Mouse (Mus musculus) forebrain, embryonic 12.5 days (tissue): Measurements from ENCODE around the gene Rpl41. TPM values are rescaled to one million over a fixed set of nuclear protein-coding genes. Genes with fewer than 3 reads are reported as not detected.
"Not testable (repeated sequence)": the region's sequence is repeated elsewhere in the genome, so short reads cannot be mapped to it uniquely, and the experiment has no call there.

ENCODE experiments used
- ATAC-seq: fragments of 200-750 bp; cut with Nextera tagmentation; 2 replicates; pipeline ENCODE4 v1.8.0; 2017; ENCODE audit warnings: moderate TSS enrichment; ENCODE audit not compliant: low FRiP score
- H3K27ac ChIP-seq: fragments of 300-500 bp; sonication (generic); 2 replicates; pipeline ENCODE4 v1.5.1; 2016; ENCODE audit warnings: mild to moderate bottlenecking
- H3K27me3 ChIP-seq: fragments of 300-500 bp; sonication (generic); 2 replicates; pipeline ENCODE4 v1.6.1; 2016; ENCODE audit warnings: mild to moderate bottlenecking
- H3K36me3 ChIP-seq: fragments of 300-500 bp; sonication (generic); replicated peaks from 2 replicates; pipeline ENCODE4 v1.6.1; 2016; ENCODE audit warnings: mild to moderate bottlenecking
- H3K4me1 ChIP-seq: fragments of 300-500 bp; sonication (generic); 2 replicates; pipeline ENCODE4 v1.6.1; 2016
- H3K4me2 ChIP-seq: fragments of 300-500 bp; sonication (generic); 2 replicates; pipeline ENCODE4 v1.6.1; 2016; ENCODE audit warnings: mild to moderate bottlenecking, moderate library complexity
- H3K4me3 ChIP-seq: fragments of 300-500 bp; sonication (generic); replicated peaks from 2 replicates; pipeline ENCODE4 v1.5.1; 2016; ENCODE audit warnings: mild to moderate bottlenecking
- H3K9ac ChIP-seq: fragments of 300-500 bp; sonication (generic); 2 replicates; pipeline ENCODE4 v1.6.1; 2016; ENCODE audit warnings: mild to moderate bottlenecking
- H3K9me3 ChIP-seq: fragments of 300-500 bp; sonication (generic); 2 replicates; pipeline ENCODE4 v1.6.1; 2016
- WGBS: fragments of 180-500 bp; shearing (Covaris S2); methylation state at CpG from one replicate; pipeline ENCODE4 v1.1.7; 2016; 5-methylcytosine and 5-hydroxymethylcytosine counted together
- polyA plus RNA-seq: library from polyadenylated mRNA; unstranded; fragments of >200 nt; fragmentation: Nextera tagmentation; extraction: Ambion mirVana; gene quantifications from 2 replicates; pipeline ENCODE4 v1.2.1, GENCODE M21; 2016

Rpl41 gene
- polyA plus RNA-seq, 1 experiment from 2014 or later, result 2,922 TPM

DNA sequence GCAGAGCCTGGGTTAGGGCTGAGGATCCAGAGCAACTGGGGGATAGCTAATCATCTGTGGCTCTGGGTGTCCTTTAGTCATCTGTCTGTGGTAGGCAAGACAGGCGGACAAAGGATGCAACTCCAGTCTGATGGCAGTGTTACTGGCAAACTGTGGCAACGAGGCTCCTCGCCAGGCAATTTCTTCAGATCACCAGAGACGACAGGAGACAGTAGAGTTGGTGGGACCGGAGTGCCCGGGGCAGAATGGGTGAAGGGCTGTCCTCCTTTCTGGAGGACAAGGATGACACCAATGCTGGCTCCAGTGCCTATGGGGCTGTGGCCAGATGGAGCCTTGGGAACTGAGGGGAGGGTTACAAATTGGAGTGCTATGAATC lies 565 bp upstream of the Rpl41 start:
- 76% methylated on average over 6 of the region's 6 CpGs for WGBS

DNA sequence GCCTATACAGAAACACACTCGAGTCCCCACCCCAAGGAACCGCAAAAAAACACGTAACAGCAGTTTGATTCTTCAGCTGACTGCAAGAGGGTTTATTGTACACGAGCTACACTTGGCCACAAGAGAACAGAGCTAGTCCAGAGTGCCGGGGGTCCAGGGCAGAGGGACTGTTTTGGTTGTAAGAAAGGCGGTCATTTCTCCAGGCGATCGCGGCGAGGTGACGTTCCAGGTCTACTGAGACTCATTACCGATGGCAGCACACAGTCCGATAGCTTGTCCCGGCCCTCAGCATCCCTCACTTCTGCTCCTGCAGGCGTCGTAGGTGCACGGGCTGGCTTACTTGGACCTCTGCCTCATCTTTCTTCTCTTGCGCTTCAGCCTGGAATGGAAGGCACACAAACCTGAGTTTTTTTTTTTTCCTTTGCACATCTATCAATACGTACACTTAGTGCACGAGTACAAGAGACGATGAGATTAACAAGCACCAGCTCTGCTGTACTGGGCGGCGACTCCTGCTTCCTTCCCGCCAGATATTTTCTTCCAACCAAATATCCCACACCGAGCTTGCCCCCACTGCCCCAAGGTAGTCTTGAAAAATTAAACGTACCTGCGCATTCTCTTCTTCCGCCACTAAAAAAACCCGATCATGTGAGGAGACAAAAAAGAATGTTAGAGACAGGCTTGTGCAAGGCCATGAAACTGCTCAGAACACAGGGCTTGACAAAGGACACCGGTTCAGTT lies 884 bp downstream of the Rpl41 start:
- Histone ChIP-seq H3K9ac (peak overlapping the region; percentile 92), H3K27ac (peak overlapping the region; percentile 95), H3K4me1 (peaks cover 23% of the 10 kb centered on the region), H3K4me2 (peak overlapping the region; percentile 80), H3K36me3 (peaks cover 27% of the 10 kb centered on the region), H3K4me3 (peak overlapping the region; percentile 76)
- ATAC-seq, H3K27me3 ChIP-seq, H3K9me3 ChIP-seq: not testable (repeated sequence)
- WGBS, result under 1% methylated on average over 30 of the region's 30 CpGs

More for the DNA sequence above, 565 bp upstream of the Rpl41 start:
- H3K4me2 ChIP-seq, result peak overlapping the region; percentile 80; the same call in 1 of the 2 replicates
- not testable (repeated sequence) for H3K9me3 ChIP-seq, H3K9ac ChIP-seq, ATAC-seq, H3K4me3 ChIP-seq, H3K27me3 ChIP-seq
- H3K36me3 ChIP-seq, result peaks cover 12% of the 10 kb centered on the region
- H3K27ac ChIP-seq, result 0 out of 2 replicates have a peak overlapping the region, but pooled peaks have one; percentile 16
- H3K4me1 ChIP-seq, result peaks cover 13% of the 10 kb centered on the region

DNA sequence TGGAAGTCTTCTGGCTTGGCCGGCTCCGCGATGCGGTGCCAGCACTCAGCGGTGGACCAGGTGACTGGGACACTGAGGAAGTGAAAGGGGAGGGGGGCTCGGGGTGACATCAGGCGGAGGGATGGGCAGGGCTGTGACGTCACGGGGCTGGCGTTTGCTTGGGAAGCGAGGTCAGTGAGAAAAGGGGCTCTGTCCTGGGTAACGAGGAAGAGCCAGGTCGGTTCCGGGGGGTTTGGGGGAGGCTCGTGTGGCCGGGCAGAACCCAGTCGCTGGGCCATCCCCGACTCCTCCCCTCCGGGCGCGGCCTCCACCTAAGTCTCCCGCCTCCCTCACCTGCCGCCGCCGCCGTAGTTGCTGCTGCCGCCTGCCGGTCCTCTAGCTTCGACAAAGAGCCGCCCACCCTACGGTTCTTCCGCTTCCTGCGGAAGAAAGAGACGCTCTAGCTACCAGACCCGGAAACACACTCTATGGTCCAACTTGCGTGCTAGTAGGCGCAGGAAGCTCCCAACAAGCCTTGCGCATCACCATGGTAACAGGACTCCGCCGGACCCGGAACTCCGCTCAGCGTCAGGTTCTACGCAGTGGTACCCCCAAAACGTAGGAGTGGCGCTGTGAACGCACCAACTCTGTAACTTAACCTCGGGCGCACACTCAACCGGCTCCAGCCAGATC lies 1.6 kb downstream of the Rpl41 start, which contains the start of gene Zc3h10:
Gene Zc3h10 (minus strand): TSS at position 414 of the 672 bp plus-strand sequence.
- Histone ChIP-seq H3K27ac (peak within 1 kb of the TSS; percentile 95), H3K27me3 (no peaks in the 10 kb centered on the region), H3K4me1 (peaks cover 25% of the 10 kb centered on the region), H3K9me3 (no peaks in the 10 kb centered on the region), H3K4me2 (peak within 1 kb of the TSS; percentile 80), H3K9ac (peak within 1 kb of the TSS; percentile 92), H3K36me3 (peaks cover 34% of the 10 kb centered on the region), H3K4me3 (peak within 1 kb of the TSS; percentile 76)
- ATAC-seq, result peak; percentile 91
- under 1% methylated on average over 46 of the region's 50 CpGs for WGBS

DNA sequence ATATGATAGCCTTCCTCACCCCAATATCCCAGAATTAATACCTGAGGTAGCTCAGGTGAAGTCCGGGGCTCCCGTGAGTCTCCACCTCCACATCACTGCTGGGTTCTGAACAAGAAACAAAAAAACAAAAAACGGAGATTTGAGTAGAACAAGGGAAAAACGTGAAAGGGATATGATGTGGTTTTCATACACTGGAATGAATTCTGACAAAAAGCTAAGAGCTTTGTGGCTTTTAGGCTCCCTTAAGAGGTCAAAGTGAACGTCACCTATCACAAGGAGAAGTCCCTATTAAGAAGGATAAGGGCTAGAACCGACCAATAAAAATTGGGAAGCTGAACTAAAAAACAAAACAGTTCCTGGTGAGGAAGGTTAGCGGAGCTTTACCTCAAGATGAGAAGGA lies 2.3 kb downstream of the Rpl41 start:
- Histone ChIP-seq H3K4me3 (peak overlapping the region; percentile 76), H3K9me3 (no peaks in the 10 kb centered on the region), H3K27ac (peak overlapping the region; percentile 95), H3K4me2 (peak overlapping the region; percentile 80), H3K27me3 (no peaks in the 10 kb centered on the region), H3K9ac (peak overlapping the region; percentile 92), H3K36me3 (peaks cover 41% of the 10 kb centered on the region), H3K4me1 (peaks cover 25% of the 10 kb centered on the region)
- 20% methylated on average over 7 of the region's 7 CpGs for WGBS
- no peak for ATAC-seq

DNA sequence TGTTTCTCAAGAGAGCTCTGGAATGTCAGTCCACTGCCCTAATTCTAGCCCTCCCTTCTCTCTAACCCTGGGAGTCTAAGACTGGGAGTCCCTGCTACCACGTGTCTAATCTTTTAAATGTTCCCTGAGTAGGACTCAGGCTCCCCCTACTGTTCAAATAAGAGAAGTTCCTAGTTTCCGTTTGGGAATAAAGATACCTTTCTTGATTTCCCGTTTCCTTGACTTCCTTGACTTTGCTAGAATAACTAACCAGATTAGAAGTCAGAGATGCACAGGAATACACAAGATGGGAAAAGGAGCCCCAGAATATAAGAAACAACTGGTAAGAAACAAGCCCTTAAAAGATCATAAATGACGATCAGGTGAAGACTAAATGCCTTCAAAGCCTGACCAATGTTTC lies 2.7 kb downstream of the Rpl41 start:
- no peak for ATAC-seq
- Histone ChIP-seq H3K4me3 (peak overlapping the region; percentile 76), H3K9me3 (no peaks in the 10 kb centered on the region), H3K27ac (no peak overlapping the region), H3K36me3 (peaks cover 42% of the 10 kb centered on the region), H3K4me1 (peaks cover 25% of the 10 kb centered on the region), H3K27me3 (no peaks in the 10 kb centered on the region), H3K9ac (peak overlapping the region; percentile 92), H3K4me2 (peak overlapping the region; percentile 80)
- 16% methylated on average over 4 of the region's 4 CpGs for WGBS

DNA sequence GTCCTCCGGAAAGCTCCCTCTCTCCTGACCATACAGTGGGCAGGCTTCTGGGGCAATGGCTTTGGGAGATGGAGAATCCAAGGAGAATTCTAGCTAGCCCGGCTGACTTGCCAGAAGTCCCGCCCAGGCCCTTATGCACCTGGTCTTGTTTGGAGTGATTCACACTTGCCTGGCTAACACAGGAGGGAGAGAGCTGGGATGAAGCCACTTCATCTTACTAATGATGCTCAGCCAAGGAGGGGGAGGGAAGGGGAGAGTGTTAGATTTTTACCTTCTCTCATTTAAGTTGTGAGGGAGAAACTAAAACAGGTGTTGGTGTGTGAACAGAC lies 3.6 kb downstream of the Rpl41 start:
- H3K27ac ChIP-seq, result no peak overlapping the region
- H3K9me3 ChIP-seq, result no peaks in the 10 kb centered on the region
- H3K36me3 ChIP-seq, result peaks cover 48% of the 10 kb centered on the region
- no peak overlapping the region for H3K9ac ChIP-seq
- H3K4me3 ChIP-seq, result no peak overlapping the region
- ATAC-seq, result no peak
- 77% methylated on average over 3 of the region's 3 CpGs for WGBS
- no peaks in the 10 kb centered on the region for H3K27me3 ChIP-seq
- peaks cover 25% of the 10 kb centered on the region for H3K4me1 ChIP-seq
- no peak overlapping the region for H3K4me2 ChIP-seq

DNA sequence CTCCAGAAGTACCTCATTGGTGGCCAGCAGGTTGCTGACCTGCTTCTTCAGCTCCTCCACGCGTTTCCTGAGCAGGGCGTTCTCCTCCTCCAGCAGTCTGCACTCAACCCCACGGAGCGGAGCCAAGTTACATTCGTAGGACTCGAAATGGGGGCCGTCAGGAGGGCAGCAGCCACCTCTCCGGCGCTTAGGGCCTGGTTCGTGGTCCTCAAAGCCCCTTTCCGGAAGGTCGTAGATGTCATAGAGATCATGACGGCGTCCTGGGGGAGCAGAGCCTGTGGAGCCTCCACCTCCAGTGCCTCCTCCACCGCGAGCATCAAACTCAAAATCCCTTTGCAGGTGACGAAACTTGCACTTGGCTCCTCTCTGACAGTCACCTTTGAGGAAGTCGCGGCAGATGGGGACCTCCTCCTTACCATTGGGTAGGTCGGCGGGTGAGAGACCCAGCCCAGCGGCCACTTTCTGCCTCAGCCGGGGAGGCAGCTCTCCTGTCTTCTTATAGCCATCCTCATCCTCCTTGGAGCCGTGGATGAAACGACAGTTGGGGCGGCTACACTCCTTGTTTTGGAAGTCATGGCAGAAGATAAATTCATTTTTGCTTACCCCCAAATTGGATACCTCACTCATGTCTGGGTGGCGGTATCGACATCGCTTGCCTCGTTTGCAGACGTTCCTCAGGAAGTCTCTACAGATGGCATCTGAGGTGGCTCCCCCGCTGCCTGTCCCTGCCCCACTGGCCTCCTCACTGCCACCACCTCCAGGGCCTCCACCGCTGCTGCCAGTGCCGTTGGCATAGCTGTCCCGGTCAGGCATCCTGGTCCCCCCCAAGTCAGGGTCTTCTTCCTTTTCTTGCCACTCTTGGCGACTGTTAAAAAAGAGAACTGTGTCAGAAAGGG lies 4.2 kb downstream of the Rpl41 start:
- 94% methylated on average over 37 of the region's 37 CpGs for WGBS
- no peaks in the 10 kb centered on the region for H3K27me3 ChIP-seq
- H3K4me2 ChIP-seq, result no peak overlapping the region
- no peak for ATAC-seq
- peaks cover 25% of the 10 kb centered on the region for H3K4me1 ChIP-seq
- no peaks in the 10 kb centered on the region for H3K9me3 ChIP-seq
- no peak overlapping the region for H3K4me3 ChIP-seq
- H3K27ac ChIP-seq, result no peak overlapping the region
- no peak overlapping the region for H3K9ac ChIP-seq
- peaks cover 48% of the 10 kb centered on the region for H3K36me3 ChIP-seq

DNA sequence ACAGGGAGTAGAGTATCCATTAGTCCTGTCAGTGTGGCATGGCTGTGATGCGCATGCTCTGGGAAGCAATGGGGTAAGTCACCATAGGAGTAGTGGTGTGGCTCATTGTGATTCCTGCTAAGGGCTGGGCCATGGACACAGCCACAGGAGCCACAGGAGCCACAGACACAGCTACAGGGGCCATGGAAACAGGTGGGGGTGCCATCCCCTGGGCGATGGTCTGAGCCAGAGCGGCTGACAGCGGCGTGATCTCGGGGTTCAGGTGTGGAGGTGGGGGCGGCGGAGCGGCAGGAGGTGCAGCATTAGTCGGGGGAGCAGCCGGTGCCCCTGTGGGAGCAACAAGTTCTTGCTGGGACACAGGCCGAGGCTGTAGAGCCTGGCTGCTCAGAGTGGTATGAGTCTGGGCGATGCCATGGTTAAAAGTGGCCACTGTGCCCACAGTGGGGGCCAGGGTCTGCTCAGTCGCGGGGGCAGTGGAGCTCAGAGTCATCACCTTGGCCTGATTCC lies 4.9 kb downstream of the Rpl41 start:
- no peak overlapping the region for H3K9ac ChIP-seq
- H3K4me1 ChIP-seq, result peaks cover 25% of the 10 kb centered on the region
- H3K4me2 ChIP-seq, result no peak overlapping the region
- no peak overlapping the region for H3K4me3 ChIP-seq
- 95% methylated on average over 15 of the region's 15 CpGs for WGBS
- no peaks in the 10 kb centered on the region for H3K27me3 ChIP-seq
- no peak overlapping the region for H3K27ac ChIP-seq
- ATAC-seq, result no peak
- H3K36me3 ChIP-seq, result peaks cover 48% of the 10 kb centered on the region
- H3K9me3 ChIP-seq, result no peaks in the 10 kb centered on the region

DNA sequence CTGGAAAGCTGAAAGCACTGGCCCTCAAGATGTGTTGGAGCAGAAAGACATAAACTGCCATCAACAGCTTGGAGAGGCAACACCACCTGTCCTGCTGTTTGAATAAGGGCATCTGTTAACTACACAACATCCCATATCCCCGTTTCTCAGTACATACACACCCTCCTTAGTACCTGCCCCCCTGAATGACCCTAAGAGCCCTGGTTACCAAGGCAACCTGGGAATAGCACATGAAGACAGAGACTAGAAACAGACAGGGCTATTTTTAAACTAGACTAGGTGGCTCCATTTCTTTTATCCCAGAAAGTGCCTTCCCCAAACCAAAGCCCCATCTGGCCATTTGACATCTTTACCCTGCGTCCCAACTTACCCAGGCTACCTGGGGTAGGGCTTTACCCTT lies 6.0 kb downstream of the Rpl41 start:
- ATAC-seq, result no peak
- no peak overlapping the region for H3K4me3 ChIP-seq
- H3K9ac ChIP-seq, result no peak overlapping the region
- 76% methylated on average over 2 of the region's 2 CpGs for WGBS
- H3K9me3 ChIP-seq, result no peaks in the 10 kb centered on the region
- peaks cover 25% of the 10 kb centered on the region for H3K4me1 ChIP-seq
- H3K27me3 ChIP-seq, result no peaks in the 10 kb centered on the region
- H3K36me3 ChIP-seq, result peaks cover 48% of the 10 kb centered on the region
- no peak overlapping the region for H3K27ac ChIP-seq
- H3K4me2 ChIP-seq, result no peak overlapping the region

DNA sequence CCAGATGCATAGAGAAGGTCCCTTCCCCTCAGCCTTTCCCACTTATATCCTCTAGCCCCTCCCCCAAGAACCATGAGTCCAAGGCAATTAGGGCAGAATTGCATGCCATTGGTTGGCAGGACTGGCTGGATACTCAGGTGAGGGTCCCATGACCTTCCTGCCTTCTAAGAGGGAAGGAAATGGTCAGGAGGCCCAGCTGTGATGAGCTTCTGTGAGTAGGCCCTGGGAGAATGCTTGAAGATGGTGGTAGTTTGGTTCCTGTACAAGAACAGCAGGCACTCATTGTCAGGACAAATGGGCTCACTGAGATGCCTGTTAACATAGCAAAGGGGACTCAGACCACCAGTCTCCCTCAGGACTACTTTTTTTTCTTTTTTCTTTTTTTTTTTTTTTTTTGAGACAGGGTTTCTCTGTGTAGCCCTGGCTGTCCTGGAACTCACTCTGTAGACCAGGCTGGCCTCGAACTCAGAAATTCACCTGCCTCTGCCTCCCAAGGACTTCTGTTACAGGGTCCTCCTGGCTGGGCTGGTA lies 10.7 kb downstream of the Rpl41 start:
- no peak for ATAC-seq
- WGBS, result 94% methylated on average over 1 of the region's 1 CpGs
- H3K27me3 ChIP-seq, result no peaks in the 10 kb centered on the region
- H3K4me3 ChIP-seq, result no peak overlapping the region
- no peak overlapping the region for H3K4me2 ChIP-seq
- peaks cover 23% of the 10 kb centered on the region for H3K36me3 ChIP-seq
- H3K9me3 ChIP-seq, result no peaks in the 10 kb centered on the region
- 0 out of 2 replicates have a peak, but pooled peaks cover 4% of the 10 kb centered on the region for H3K4me1 ChIP-seq
- no peak overlapping the region for H3K9ac ChIP-seq
- H3K27ac ChIP-seq, result no peak overlapping the region

DNA sequence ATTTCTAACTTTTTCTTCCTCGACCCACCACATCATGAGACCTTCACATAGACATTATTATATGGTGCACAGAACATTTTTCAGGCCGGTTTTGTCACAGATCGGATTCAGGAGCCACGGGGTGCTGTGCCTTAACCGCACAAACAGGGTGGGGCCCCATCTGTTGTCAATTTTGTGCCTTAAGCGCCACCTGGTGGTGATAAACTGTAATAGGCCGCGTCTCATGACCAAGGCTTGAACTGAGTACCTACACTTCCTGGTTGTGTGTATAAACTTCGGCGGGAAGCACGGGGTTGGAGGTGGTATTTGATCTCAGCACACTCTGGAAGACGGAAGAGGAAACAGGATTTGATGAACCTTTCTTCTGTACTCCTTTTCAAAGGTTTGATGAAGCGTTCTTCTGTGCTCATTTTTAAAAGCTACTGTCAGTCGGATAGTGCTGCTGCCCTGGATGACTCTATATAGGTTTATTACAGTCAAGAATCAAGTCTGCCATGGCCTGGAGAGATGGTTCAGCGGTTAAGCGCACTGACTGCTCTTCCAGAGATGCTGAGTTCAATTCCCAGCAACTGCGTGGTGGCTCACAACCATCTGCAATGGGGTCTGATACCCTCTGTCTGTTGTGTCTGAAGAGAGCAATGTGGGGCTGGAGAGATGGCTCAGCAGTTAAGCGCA lies 12.7 kb downstream of the Rpl41 start:
- H3K9ac ChIP-seq, result no peak overlapping the region
- H3K27me3 ChIP-seq, result peaks cover under 1% of the 10 kb centered on the region; the same call in 1 of the 2 replicates
- no peak overlapping the region for H3K27ac ChIP-seq
- H3K4me1 ChIP-seq, result no peaks in the 10 kb centered on the region
- 18% methylated on average over 18 of the region's 18 CpGs for WGBS
- H3K4me2 ChIP-seq, result peak overlapping the region; percentile 34
- H3K4me3 ChIP-seq, result no peak overlapping the region
- peaks cover 6% of the 10 kb centered on the region for H3K36me3 ChIP-seq
- ATAC-seq, result peak; percentile 88
- no peaks in the 10 kb centered on the region for H3K9me3 ChIP-seq
